Mouse (Mus musculus) heart, adult 2 months (tissue): Measurements from ENCODE around the gene Ano8. TPM values are rescaled to one million over a fixed set of nuclear protein-coding genes. Genes with fewer than 3 reads are reported as not detected.

Experiments used
- DNase-seq, 2 experiments: peaks; one replicate each; pipeline ENCODE4 v3.0.0; 2021
- H3K27ac ChIP-seq: fragments of 200-600 bp; 2 replicates; pipeline ENCODE4 v1.8.1; 2022
- H3K27me3 ChIP-seq: fragments of 200-500 bp; 2 replicates; pipeline ENCODE4 v1.6.1; 2012; ENCODE audit warnings: mild to moderate bottlenecking, low read length, inconsistent platforms, mixed read lengths; ENCODE audit not compliant: control insufficient read depth, insufficient read depth
- H3K36me3 ChIP-seq: fragments of 200-500 bp; 2 replicates; pipeline ENCODE4 v1.6.1; 2012; ENCODE audit warnings: low read length, inconsistent platforms; ENCODE audit not compliant: control insufficient read depth, insufficient read depth
- H3K4me1 ChIP-seq: fragments of 200-500 bp; 2 replicates; pipeline ENCODE4 v1.6.1; 2011; ENCODE audit warnings: low read length; ENCODE audit not compliant: control insufficient read depth, insufficient read depth
- H3K4me3 ChIP-seq: fragments of 200-600 bp; 2 replicates; pipeline ENCODE4 v1.8.1; 2022
- H3K79me2 ChIP-seq: fragments of 200-500 bp; replicated peaks from 2 replicates; pipeline ENCODE4 v1.6.1; 2012; ENCODE audit warnings: mild to moderate bottlenecking, inconsistent platforms, low read length, moderate library complexity, mixed read lengths; ENCODE audit not compliant: control insufficient read depth, insufficient read depth
- H3K9ac ChIP-seq: fragments of 200-500 bp; 2 replicates; pipeline ENCODE4 v1.6.1; 2012; ENCODE audit warnings: low read depth, mild to moderate bottlenecking, control low read depth, inconsistent platforms, low read length, mixed read lengths
- CTCF ChIP-seq: fragments of 200-600 bp; IDR thresholded peaks from 2 replicates; pipeline ENCODE4 v1.8.1; 2022; ENCODE audit warnings: antibody characterized with exemption, mild to moderate bottlenecking, moderate library complexity
- EP300 ChIP-seq: fragments of 200-500 bp; IDR thresholded peaks from 2 replicates; pipeline ENCODE4 v1.6.1; 2011; ENCODE audit warnings: low read depth, low read length, control low read depth; ENCODE audit not compliant: insufficient read depth
- POLR2A ChIP-seq: fragments of 200-500 bp; IDR thresholded peaks from 2 replicates; pipeline ENCODE4 v1.6.1; 2011; ENCODE audit warnings: mild to moderate bottlenecking, low read depth, low read length, control low read depth; ENCODE audit not compliant: insufficient read depth
- WGBS: fragments of 180-500 bp; shearing (Covaris S2); methylation state at CpG from one replicate; pipeline ENCODE4 v1.1.7; 2018; 5-methylcytosine and 5-hydroxymethylcytosine counted together
- intact Hi-C: fragments of 180-260 bp; cut with DNase I; formaldehyde crosslinking; loops from one replicate; pipeline ENCODE4 v1.15.1; 2025
- polyA plus RNA-seq: library from polyadenylated mRNA; depleted of rRNA; stranded (reverse); fragments of >200 nt; gene quantifications from 2 replicates; pipeline ENCODE4 v1.2.3, GENCODE M21; 2012
- total RNA-seq, 2 experiments: library from RNA; stranded (reverse); gene quantifications; 2 replicates each; pipeline ENCODE4 v1.2.3; 2021

The Ano8 gene
- total and polyA plus RNA-seq, 3 experiments = 15.3 to 16.3 (median 15.6) TPM

DNA sequence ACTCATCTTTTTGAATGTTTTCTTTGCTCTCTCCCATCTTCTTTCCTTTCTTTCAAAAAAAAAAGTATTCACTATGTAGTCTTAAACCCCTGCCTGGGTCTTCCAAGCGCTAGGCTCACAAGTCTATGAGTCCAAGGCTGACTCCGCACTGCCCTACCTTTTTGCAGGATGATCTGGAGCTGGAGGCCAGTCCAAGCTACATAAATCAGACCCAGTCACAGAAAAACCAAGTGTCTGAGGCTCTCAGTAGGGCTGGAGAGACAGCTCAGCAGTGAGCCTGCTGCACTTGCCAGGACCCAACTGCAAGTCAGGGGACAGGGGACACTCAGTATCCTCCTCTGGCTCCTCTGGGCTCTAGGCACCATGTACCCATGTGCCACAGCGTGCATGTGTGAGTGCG is 18.6 kb upstream of the Ano8 start:
- Histone ChIP-seq H3K27me3 (no peaks in the 10 kb centered on the region), H3K79me2 (no peaks in the 10 kb centered on the region), H3K27ac (no peak overlapping the region), H3K9ac (no peak overlapping the region), H3K36me3 (no peaks in the 10 kb centered on the region), H3K4me1 (peaks cover 4% of the 10 kb centered on the region), H3K4me3 (no peak overlapping the region)
- TF ChIP-seq EP300 = no peak
- no peak for TF ChIP-seq CTCF
- TF ChIP-seq POLR2A = no peak
- WGBS = 93% methylated on average over 4 of the region's 4 CpGs
- DNase-seq = no peak
- intact Hi-C loops = no loop called here

DNA sequence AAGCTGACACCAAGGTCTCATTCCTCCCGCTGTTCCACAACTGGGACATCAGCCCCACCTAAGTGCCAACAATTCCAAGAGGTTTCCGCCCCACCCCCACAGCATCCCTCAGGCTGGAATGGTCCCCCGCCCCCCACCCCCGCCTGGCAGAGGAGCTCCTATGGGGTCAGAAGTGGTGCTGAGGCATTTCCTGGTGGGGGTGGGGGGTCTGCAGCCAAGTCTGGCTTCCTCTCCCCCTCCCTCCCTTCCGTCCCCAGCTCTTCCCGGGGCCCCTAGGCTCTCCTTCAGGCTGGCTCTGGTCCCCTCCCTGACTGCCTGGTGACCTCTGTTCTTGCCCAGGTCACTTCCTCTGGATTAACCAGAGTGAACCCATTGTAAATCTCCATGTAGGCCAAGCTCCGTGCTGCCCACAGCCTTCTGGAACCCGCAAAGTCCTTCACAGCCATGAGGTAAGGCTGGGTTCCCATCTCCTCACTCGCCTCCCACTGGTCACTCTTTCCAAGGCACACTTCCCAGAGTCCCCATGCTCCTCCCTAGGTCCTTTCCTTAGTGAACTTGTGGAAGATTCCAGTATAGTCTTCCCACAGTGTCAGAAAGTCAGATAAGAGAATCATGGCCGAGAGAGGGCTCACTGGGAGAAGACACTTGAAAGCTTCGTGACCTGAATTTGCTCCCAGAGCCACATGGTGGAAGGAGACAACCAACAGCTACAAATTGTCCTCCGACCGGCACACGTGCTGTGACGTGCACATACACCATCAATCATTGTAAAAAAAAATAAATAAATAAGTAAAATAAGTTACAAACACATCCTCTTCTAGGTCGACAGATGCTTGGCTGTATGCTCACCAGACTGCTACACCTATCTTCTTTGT is 13.3 kb upstream of the Ano8 start:
- intact Hi-C loops = loop anchor here (5.0 kb wide), 1 partner anchor 93 kb away; the partner anchor contains the start of gene Pgls
- H3K4me1 ChIP-seq = peaks cover 29% of the 10 kb centered on the region
- H3K79me2 ChIP-seq = no peaks in the 10 kb centered on the region
- H3K9ac ChIP-seq = no peak overlapping the region
- H3K27ac ChIP-seq = peak overlapping the region; percentile 59
- no peak for DNase-seq
- TF ChIP-seq EP300 (no peak), POLR2A (no peak), CTCF (no peak)
- WGBS = 36% methylated on average over 16 of the region's 16 CpGs
- H3K36me3 ChIP-seq = peaks cover 2% of the 10 kb centered on the region; the same call in 1 of the 2 replicates
- H3K27me3 ChIP-seq = no peaks in the 10 kb centered on the region
- no peak overlapping the region for H3K4me3 ChIP-seq

DNA sequence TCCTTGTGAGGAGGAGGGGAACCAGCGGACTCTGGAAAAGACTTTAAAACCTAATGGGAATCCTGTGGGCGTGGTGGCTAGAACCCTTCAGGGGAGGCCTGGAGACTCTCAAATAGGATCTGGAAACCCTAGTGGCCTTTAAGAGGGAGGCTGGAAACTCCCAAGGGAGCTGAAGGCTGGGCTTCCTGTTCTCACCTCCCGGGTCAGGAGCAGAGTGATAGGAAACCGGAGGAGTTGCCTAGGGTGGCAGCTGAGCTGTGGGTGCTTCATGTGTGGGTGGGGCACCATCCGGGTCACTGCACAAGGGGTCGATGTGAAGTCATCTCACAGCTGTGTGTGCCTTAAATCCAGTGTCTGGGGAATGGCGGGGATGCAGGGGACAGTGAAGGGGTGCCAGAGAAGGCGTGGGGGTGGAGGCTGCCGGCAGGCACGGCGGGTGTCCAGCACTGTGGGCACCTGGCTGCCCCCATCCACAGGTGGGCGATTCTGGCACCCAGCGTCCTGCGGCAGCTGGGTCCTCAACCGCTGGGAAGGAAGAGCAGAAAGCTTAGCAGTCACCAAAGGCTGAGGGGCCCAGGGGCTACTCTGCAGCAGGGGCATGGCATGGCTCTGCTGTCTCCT is 12.2 kb upstream of the Ano8 start:
- no peaks in the 10 kb centered on the region for H3K27me3 ChIP-seq
- H3K36me3 ChIP-seq = peaks cover 2% of the 10 kb centered on the region; the same call in 1 of the 2 replicates
- DNase-seq = peak; percentile 66 to 72
- no peak overlapping the region for H3K4me3 ChIP-seq
- intact Hi-C loops = loop anchor here (1.0 to 5.0 kb wide), 2 partner anchors 9 to 94 kb away; partner anchors contain the start of gene Pgls
- peaks cover 29% of the 10 kb centered on the region for H3K4me1 ChIP-seq
- 33% methylated on average over 15 of the region's 15 CpGs for WGBS
- no peak overlapping the region for H3K9ac ChIP-seq
- TF ChIP-seq EP300 = 0 out of 2 replicates have a peak, but pooled peaks have one; percentile 46
- no peak for TF ChIP-seq POLR2A
- 0 out of 2 replicates have a peak, but pooled peaks have one; percentile 13 for TF ChIP-seq CTCF
- H3K79me2 ChIP-seq = no peaks in the 10 kb centered on the region
- peak overlapping the region; percentile 85 for H3K27ac ChIP-seq

DNA sequence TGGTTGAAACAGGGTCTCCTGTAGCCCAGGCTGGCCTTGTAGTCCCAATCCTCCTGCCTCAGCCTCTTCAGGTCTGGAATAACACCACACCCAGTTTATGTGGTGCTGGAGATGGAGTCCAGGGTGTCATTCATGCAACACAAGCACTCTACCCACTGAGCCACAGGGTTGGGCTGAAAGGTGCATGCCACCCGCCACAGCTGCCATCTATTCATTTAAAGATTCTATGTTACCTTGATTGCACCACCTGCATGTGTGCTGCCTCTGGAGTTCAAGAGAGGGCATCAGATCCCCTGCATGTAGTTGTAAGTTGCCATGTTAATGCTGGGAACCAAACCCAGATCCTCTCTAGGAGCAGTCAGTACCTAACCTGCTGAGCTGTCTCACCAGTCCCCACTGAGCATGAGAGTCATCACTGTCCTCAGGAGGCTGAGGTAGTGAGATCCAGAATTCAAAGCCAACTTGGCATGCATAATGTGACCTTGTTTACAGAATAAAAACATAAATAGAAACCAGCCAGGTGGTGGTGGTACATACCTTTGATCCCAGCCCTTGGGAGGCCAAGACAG is 11.4 kb upstream of the Ano8 start:
- H3K36me3 ChIP-seq = peaks cover 2% of the 10 kb centered on the region; the same call in 1 of the 2 replicates
- DNase-seq = no peak
- 89% methylated on average over 1 of the region's 1 CpGs for WGBS
- TF ChIP-seq POLR2A (no peak), CTCF (no peak)
- H3K4me1 ChIP-seq = peaks cover 29% of the 10 kb centered on the region
- no peak overlapping the region for H3K4me3 ChIP-seq
- H3K9ac ChIP-seq = no peak overlapping the region
- no peaks in the 10 kb centered on the region for H3K27me3 ChIP-seq
- intact Hi-C loops = loop anchor here (1.0 to 5.0 kb wide), 2 partner anchors 10 to 95 kb away; partner anchors contain the start of gene Pgls
- H3K79me2 ChIP-seq = no peaks in the 10 kb centered on the region
- peak overlapping the region; percentile 85 for H3K27ac ChIP-seq

DNA sequence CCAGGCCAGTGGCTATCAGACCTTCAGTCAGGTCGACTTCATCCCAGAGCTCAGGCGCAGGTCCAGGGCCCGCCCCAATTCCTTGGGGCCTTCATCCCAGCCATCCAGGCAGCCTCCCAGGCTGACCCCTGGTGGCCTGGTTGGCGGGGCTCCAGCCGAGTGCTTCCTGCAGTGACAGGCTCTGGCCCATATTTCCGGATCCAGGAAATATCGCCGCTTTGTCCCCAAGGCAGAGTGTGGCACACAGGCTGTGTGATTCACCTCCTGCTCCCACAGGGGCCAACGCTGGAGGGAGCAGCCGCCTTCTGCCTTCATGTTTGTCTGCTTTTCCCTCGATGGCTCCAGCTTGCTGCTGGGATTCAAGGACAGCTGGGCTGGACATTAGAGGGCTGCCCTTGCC is 10.7 kb upstream of the Ano8 start:
- H3K79me2 ChIP-seq = no peaks in the 10 kb centered on the region
- TF ChIP-seq POLR2A (no peak), EP300 (peak; percentile 70; the same call in 1 of the 2 replicates), CTCF (peak; percentile 69)
- peak; percentile 94 for DNase-seq
- peaks cover 29% of the 10 kb centered on the region for H3K4me1 ChIP-seq
- H3K4me3 ChIP-seq = no peak overlapping the region; the same call in 1 of the 2 replicates
- H3K9ac ChIP-seq = no peak overlapping the region
- peak overlapping the region; percentile 85 for H3K27ac ChIP-seq
- H3K27me3 ChIP-seq = no peaks in the 10 kb centered on the region
- peaks cover 2% of the 10 kb centered on the region; the same call in 1 of the 2 replicates for H3K36me3 ChIP-seq
- intact Hi-C loops = loop anchor here (5.0 kb wide), 1 partner anchor 96 kb away; the partner anchor contains the start of gene Pgls
- 3% methylated on average over 11 of the region's 11 CpGs for WGBS
